Mouse (Mus musculus) kidney, postnatal 36 days (tissue): ENCODE measurements at regions not wholly inside any gene's neighbourhood (a gene's known extent, or its start where the extent isn't known, plus 50 kb on each side); places are given as distances from the start of the nearest gene placed in this dataset.

Source experiments
- DNase-seq, 2 experiments: peaks; one replicate each; pipeline ENCODE4 v3.0.0; 2021 to 2022; ENCODE audit warnings: mixed read lengths in 2 of 2

DNA sequence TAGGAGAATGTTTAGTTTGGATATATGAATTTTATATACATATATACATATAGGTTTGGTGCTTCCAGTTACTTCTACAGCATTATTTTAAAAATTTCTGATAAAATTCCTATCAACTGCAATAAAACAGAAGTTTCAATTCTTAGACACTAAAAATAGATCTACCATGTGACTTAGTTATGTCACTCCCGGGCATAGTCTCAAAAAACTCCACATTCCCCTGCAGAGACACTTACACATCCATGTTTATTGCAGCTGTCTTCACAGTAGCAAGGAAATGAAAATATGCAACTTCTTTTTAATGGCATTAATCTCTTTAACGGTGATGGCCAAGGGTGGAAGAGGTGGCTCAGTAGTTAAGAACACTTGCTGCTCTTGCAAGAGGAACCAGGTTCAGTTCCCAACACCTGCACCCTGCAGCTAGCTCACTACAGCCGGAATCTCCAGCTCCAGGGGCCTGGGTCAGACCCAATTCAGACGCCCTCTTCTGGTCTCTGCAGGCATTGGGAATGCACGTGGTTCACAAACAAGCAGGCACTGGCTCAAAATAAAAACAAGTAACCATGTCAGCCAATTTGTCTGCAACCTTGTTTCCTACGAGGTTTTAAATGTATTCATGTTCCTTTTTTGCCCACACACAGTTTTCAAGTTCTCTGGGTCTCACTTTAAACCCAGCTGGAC, 204.4 kb downstream of the Adra2a start:
- peak; percentile 4 to 38 for DNase-seq

DNA sequence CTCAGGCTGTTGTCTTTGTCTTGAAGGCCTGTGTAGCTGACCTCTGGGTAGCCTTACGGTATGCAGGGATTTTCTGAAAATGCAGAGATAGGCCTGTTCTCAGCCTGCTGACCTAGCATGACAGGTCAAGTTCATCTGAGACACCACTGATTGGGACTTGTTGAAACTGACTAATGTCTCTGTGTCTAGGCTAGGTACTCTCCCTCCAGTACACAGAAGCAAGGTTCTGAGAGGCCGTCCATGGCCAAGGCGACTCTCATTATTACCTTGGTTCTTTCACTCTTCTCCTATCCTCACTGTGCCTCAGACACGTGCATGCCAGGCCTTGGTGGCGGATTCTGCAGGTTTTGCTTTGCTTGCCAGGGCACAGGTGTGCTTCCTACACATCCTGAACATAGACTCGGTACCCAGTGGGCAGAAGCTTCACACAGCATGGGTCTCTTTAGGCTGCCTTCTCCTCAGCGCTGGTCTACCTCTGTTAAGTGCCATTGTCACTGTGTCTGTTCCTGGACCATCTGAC, 208.3 kb downstream of the Adra2a start:
- no peak for DNase-seq

DNA sequence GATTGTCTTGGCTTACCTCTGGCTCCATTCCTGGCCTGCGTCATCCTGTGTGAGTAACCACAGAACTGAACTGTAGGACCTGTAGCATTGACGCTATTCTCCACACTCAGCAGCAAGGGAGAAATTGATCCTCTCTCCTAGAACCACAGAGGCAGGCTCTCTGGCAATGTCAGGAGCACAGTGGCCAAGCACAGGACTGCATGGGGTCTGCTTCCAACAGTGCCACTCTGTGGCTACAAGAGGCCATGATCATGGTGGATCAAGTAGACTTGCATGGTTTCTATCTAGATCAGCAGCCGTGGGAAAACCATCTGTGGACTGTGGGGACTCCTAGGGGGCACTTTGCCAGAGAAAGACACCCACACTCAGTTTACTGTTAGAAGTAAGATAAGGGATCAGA, 213.9 kb downstream of the Adra2a start:
- DNase-seq, result no peak

DNA sequence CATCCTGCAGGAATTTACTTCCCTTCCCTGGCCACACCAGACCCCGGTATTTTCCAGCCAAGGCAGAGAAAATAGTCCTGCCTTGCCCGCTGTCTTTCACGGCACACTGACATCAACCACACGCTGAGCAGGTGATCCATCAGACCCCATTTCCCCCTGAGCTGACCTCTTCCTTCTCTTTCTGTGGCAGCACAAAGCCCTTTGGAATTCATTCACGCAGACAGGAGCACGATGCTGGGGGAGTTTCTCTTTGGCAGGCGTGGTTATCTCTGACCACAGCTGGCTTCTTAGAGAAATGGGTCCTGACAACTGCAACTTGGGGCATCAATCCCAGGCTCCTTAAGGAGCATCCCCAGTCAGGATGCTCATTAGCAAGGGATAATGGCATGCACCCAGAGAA, 215.2 kb downstream of the Adra2a start:
- DNase-seq, result no peak

DNA sequence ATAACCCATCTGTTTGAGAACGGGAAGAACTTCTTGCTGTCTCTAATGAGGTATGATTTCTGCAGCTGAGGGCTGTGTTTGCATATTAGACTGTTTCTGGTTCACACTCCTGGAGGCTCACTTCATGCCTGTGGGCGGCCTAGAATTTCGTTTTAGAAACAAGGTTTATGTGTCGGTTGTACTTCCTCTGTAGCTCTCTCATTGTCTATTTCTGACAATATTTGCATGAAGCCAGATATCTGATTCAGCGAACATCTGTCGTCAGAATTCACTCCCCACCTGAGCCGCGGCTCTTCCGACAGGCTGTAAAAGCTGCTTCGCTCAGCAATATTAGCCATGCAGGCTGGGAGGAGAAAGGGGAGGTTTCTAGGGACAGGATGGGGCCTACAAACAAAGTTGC, 233.4 kb downstream of the Adra2a start:
- no peak for DNase-seq

DNA sequence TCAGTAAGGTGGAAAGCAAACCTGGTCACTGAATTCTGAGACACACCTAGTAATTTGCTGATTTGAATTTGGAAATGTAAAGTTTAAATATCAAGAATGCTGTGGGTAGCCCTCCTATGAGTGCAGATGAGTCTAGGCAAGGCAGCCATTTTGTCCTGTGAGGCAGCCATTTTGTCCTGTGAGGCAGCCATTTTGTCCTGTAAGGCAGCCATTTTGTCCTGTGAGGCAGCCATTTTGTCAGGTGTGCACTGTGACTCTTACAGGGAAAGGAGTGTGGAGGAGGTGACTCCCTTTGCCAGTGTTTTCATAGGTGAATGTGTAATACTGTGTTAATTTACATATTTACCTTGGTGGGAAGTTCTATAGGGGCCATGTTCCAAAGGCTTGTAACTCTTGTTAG, 241.5 kb downstream of the Adra2a start:
- no peak for DNase-seq

DNA sequence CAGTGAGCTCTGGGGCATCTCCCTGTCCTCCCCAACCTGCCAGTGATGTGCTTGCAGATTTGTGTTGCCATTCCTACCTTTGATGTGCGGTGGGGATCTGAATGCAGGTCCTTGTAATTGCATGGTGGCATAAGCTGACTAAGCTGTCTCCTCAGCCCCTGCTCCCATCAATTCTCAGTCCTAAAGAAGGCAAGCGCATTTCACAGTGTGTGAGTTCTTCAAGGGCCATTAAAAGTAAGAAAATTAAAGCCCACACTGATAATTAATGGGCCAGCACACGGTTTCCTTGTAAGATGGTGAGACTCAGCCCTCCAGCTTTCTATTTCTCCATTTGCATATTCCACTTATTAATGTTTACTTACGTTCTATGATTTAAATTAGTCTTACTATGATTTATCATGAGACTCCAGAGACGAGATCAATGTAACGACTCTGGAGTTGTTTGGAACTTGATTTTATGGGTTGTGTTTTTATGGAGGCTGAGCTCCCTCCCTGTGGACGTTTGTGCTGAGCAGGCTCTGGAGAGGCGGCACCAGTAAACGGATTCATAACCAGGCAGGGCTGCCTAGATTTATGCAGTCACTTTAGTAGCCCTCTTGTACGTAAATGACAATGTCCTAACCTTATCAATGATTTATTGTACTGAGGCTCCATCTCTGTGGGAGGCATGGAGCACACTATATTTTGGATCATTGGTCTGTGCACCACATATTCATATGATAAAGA, 253.9 kb downstream of the Adra2a start:
- DNase-seq, result no peak

DNA sequence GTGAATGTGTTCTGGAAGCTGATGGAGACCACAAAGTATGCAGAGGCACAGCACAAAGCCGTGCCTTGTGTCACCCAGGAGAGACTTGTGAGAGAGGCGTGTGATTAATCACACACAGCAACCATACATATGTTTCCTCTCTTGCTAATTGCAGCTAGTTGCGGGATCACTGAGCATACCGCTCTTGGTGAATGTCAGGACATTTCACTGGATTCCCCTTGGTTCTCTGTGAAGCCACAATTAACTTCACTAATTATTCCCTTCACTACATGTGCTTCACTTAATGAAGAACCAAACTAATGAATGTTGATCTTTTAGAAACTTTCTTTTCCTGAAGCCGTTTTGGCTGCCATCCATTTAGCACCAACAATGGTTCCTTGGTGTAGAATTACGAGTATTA, 267.3 kb downstream of the Adra2a start:
- DNase-seq, result no peak

DNA sequence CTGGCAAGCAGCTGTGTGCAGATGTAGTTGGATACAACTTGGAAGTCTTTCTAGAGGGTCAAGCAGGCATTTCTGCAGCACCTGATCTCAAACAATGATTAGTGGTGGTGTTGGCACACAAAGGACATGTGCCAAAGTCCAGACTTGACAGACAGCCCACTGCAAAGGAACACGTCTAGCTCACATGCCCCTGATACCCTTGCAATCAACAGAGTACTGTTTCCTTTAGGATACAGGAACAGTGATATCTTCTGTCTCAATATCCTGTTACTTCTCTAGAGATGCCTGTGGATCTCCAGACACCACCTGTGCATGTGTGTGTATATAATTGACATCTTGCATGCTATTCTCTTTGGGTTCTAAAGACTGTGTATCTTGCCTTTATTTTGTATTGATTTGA, 267.8 kb downstream of the Adra2a start:
- DNase-seq, result no peak

DNA sequence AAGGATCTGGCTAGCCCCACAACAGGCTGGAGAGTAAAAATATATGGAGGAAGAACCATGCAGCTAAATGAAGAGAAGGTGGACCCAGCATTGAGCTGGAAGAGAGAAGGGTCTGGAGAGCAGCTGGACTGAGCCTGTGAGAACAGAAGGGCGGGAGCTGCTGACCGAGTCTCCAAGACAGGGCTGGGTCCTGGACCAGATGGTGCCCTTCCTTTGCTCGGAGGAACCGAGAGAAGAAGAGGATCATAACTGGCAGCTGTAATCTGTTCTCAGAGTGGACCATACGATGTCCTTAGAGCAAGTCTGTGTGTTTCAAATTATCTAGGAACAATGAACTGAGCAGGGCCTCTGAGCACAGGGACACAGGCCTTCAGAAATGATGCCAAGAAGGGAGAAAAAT, 279.3 kb downstream of the Adra2a start:
- no peak for DNase-seq

DNA sequence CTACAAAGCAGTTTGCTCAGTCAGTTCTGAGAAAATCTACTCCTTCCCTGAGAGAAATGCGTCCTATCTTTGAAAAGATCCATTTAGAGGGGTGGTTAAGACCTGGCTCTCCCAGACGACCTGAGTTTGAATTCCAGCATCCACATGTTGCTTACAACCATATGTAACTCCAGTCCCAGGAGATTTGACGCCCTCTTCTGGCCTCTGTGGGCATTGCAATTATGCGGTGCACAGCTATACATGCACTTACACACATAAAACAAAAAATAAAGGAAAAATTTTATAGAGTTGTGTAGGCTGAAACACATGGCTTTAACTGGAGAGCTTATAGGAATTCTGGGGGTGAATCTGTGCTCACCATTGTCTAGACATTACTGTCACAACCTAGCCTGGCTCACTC, 281.0 kb downstream of the Adra2a start:
- DNase-seq, result peak in 1 of 2 experiments; percentile 4

DNA sequence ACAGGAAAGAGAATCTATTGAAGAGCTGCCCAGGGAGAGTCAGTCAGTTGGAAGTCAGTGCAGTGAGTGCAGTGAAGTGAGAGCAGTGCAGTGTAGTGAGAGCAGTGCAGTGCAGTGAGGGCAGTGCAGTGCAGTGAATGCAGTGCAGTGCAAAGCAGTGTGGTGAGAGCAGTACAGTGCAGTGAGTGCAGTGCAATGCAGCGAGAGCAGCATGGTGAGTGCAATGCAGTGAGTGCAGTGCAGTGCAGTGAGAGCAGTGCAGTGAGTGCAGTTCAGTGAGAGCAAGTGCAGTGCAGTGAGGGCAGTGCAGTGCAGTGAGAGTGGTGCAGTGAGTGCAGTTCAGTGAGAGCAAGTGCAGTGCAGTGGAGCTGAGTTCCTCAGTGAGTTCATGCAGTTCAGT, 288.2 kb downstream of the Adra2a start:
- no peak for DNase-seq

DNA sequence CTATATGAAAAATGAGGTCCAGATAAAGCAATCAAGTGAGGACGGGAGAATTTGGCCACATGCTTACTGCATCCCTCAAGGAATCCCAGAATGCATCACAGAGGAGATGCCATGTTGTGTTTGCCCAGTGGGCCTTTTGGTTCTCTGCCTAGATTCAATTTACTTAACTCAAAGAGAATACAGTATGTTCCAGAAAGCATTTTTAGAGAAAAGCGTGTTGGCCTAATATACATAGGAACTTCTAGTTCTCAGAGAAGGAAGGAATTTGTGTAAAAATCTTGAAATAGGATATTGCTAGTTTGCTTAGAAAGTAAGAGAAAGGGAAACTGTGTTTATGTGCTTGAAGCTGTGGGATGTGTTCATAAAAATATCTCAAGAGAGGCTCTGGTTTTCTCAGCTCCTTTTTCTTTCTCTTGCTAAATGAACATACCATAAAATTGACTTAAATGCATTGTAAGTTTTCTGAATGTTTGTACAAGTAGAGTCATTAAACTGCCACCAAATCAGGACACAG, 296.9 kb downstream of the Adra2a start:
- no peak for DNase-seq

DNA sequence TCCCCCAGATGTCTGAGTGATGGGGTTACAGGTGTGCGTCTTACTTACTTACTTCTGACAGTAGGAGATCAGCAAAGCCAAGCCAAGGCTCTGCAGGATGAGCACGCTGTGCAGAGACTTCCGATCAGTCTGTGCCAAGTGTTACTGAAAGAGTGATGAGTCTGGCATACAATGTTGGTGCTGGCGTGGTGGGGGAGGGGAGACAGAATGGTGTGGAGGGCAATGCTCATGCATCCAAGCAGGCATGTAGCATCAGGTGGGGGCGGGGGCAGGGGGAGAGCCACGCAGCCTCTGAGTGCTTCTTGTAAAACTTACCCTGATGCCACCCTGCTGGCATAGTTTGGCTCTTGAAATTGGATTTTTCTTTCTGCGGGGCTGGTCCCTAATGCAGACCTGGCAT, 315.8 kb downstream of the Adra2a start:
- DNase-seq, result no peak

DNA sequence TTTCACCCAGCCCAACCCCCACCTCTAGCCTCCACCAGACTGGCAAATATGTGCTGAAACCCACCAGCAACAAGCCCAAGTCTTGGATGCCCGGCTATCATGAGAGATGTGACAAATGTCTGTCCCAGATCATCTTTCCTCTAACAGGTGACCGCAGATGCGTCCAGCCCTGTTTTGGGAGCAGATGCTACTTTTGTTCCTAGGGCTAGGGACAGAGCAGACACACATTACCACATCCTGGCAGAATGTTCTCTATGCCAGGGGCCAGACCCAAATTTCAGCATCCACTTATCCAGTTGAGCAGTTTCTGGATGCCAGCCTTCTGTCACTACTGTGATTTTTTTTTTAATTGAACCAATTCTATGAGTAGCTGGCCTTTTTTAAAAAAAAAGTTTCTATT, 316.7 kb downstream of the Adra2a start:
- DNase-seq, result no peak

DNA sequence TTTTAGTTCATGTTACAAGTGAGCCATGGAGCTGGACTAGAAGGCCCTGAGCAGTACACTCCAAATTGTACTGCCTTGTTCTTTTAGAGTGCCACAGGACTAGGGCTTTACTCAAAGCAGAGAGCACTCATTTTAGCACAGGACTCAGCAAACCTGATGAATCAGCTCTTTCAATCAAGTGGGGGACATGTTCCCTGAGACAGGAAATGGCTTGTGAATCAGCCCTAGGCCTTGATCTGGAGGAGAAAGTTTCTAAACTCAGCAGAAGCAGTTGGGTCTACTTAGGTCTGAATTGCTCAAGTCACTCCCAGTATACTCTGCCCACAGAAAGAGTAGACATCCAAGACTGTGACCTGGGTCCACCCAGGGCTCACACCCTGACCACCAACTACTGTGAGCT, 341.1 kb downstream of the Adra2a start:
- DNase-seq, result no peak

DNA sequence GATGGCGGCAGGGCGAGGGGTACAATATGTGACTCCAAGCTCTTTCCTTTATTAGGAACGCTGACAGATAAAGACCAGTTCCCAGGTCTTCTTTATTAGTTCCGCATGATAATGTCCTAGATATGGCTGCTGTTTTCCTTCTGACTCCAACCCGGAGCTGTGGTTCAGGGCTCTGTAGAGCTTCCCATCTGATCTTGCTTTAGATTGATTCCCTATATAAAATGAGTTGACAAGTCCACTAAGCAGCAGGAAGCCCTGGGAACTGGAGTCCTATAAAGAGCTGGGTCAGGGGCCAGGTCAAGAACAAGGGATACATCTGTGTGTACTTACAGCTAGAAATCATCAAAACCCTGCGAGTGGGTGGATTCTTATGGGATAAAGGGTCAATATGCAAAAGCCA, 347.5 kb downstream of the Adra2a start:
- no peak for DNase-seq

DNA sequence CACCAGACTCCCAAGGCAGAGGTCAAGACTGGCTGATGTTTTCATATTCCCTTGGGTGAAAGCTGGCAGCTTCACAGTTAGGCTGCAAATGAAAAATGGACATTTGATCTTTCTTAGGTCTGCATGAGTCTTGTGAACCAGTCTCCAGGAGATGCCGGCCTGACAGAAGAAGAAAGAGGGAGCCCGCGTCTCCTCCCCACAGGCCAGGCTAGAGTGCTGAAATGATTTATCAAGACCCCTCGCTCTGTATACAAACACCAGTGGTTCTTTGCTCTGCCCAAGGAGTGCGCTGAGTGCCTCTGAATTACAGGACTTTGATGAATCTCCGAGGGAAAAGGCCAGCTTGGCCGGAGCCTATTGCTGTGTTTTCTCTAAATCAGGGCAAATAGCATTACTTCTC, 355.7 kb downstream of the Adra2a start:
- no peak for DNase-seq

DNA sequence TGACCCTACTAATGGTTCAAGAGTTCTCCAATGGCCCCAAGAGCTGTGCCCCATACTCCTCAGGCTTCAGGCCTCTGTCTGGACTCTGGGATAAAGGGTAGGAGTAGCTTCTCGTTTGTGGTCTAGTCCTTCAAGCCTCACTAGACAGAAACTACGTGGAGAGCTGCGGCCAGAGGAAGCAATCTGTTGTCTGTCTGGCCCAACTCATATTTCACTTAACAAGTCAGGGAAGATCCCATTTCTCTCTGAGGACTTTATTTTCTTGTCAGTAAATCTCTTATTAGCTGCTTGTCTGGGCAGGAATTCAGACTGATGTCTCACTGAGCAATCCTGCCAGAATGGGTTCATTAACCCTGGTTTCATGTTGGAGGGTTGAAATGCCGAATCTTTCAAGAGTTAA, 364.0 kb downstream of the Adra2a start:
- no peak for DNase-seq

DNA sequence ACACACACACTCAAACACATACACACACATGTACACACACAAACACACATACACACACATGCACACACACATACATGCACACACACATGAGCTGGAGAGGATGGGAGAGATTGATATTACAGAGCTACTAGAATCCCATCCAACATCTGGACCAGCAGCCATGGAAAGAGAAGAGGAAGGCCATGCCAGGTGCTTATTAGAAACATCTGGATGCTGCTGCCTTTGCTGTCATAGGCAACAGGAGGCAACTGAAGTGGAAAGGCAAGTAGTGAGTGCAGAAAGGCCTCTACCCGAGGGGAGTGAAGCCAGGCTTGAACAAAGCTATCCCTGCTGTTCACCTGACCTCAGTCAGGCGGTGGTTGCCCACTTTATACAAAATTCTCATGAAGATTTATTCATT, 385.1 kb downstream of the Adra2a start:
- no peak for DNase-seq

DNA sequence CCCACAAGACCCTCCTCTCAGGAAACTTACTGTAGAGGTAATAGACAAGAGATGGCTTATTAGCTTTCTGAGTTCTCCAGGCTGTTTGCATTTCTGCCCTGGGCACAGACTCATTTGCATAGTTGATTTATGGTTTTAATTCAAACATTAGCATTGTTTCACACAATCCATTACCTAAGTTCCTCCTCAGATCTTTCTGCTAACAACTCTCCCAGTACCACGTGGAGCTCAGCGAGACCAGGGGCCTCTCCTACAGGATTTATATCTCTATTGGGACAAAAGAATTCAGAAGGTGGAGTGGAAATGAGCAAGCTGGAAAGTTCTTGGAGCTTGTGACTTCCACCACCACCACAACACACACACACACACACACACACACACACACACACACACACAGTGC, 396.8 kb downstream of the Adra2a start:
- no peak for DNase-seq

DNA sequence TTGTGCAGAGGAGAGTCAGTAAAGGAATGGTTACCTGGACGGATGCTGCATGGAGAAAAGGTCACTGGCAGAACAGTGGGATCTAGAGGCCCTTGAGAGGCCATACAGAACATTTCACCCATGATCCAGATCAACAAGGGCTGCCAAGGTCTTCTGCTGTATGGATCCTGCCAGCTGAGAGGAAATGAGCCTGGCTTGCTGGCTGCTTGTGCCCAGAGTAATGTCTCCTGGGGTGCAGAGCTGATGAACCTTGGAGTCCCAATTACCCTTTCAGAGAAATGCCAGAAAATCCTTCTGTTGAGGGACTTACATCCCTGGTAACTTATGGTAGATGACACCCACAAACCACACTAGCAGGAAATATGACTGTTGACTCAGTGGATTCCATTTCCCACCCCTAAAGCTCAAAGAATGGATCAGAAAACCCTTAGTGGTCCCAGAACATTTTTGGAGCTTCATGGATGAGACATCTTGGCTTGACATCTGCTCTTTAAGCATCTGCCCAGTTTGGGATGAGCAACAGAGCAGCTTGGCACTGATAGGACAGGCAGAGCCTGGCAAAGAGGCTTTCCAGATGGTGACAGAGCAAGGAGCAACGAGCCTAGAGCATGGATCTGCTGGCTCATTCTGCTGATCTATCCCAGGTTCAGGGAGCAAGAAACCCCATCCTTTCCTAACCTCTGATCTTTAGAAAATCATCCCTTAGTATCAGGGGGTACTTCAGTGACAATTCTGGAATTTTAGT, 416.6 kb downstream of the Adra2a start:
- no peak for DNase-seq

DNA sequence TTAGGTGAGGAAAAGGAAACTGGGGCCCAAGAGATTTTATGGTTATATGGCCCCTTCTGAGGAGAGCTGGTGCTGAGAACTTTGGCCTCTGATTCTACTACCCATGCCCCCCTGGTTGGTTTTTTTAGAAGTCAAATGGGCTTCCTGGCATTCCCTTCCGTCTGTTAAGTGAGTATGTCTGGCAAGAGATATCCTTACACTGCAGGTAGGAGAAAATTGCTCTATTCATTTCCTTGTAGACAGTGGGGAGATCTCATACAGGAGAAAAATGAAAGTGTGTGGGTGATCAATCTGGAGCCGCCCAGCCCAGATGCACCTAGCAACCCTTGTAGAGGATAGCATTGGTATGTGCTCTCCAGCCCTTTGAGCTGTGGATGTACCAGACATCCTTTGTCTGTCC, 418.5 kb downstream of the Adra2a start:
- DNase-seq, result no peak

DNA sequence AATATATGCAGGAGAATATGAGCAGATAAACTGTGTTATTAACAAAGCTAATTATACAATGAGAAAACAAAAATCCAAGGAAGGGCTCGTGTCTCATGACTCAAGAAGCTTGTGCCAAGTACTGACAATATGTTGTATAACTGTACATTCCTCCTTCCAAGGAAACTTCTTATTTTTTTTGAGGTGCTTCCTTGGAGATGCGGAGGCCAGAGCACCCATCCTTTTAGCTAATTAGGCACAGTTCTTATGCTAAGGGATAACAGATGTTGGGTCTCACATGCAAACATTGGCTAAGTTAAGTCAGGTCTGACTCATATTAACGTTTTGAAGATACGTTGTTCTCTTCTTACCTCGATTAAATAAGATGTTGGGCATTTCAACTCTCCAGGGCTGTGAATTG, 426.1 kb downstream of the Adra2a start:
- DNase-seq, result no peak
